Mouse (Mus musculus) kidney, postnatal 4 days (tissue): ENCODE data around the gene Itgb7.
A peak's percentile ranks its signal among the peaks of the same experiment; 100 is the strongest.

ENCODE experiments used
- DNase-seq, 2 experiments: peaks; one replicate each; pipeline ENCODE4 v3.0.0; 2021; ENCODE audit warnings: mixed read lengths in 2 of 2

The Itgb7 gene

GRCm38 (mm10) chr15:102231748-102232147, at the start of gene Itgb7:
Gene Itgb7, minus strand, starts transcription at chr15:102231944.
- DNase-seq: no peak

GRCm38 (mm10) chr15:102280623-102281022, 48.9 kb upstream of the Itgb7 start:
- DNase-seq: no peak

DNA sequence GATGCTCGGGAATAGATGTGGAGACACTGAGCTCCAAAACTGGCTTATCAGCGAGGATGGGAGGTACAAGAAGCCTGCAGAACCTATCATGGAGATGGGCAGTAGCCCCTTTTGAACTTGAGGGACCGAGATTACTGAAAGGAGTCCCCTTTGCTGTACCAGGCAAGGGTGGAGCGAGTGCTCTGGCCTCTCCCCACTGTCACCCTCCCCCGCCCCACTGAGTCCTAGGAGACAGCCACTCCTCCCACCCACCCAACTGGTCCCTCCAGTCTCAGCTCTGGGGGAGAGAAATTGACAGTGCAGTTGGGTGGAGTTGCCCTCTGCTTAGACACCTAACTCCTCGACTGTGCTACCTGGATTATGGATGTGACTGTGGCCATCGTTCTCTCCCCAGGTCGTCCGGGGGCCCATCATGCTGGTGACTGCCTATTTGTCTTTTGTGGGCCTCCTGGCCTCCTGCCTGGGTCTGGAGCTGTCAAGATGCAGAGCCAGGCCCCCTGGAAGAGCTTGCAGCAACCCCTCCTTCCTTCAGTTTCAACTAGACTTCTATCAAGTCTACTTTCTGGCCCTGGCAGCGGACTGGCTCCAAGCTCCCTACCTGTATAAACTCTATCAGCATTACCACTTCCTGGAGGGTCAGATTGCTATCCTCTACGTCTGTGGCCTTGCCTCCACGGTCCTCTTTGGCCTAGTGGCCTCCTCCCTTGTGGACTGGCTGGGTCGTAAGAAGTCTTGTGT, 48.2 kb upstream of the Itgb7 start:
- DNase-seq: peak in 1 of 2 experiments; percentile 11

- peak; percentile 93 to 96 for DNase-seq
Measured at GRCm38 (mm10) chr15:102279092-102279782, 47.5 kb upstream of the Itgb7 start, which contains the start of gene Mfsd5. Gene Mfsd5, plus strand, starts transcription at chr15:102279454.

DNA sequence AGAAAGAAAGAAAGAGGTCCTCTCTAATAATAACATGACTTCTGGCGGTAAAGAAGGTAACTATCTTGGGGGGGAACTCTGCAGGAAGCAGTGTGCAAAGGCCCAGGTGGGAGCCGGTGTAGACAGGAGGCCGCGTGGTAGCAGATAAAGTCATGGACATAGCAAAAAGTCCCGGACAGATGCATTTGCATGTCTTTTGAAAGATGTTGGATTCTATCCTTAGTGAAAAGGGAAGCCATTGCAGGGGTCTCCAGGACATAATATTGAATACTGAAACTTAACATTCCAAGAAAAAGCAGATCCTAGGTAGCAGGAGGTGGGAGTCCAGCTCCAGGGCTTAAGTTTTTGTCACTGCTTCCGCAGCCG, 47.0 kb upstream of the Itgb7 start:
- no peak for DNase-seq

DNA sequence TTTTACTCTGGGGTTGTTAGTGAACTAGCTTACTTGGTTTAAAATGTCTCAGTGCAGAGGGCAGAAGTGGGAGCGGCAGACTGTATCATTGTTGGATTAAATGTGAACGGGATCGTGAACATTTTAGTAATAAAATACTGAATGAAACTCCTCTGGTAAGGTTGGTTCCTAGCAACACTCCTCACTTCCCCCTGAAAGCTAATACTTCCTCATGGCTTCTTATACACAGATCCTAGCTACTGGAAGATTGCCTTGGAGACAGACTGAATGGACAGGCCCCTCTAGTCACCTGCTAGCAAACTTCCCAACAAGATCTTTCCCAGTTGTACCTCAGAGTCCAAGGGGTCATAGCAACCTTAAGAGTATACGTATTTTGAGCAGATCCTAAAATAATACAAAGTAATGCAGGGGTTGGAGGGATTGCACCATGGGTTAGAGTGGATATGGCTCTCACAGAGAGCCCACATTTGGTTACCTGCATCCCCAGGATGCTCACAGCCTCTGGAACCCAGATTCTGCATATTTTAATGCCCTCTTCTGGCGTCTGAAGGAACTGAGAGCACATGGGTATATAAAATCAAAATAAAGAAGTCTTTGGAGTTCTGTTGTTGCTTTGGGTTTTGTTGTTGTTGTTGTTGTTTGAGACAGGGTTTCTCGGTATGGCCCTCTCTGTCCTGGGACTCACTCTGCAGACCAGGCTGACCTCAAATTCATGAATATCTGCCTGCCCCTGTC, 42.4 kb upstream of the Itgb7 start:
- no peak for DNase-seq

DNA sequence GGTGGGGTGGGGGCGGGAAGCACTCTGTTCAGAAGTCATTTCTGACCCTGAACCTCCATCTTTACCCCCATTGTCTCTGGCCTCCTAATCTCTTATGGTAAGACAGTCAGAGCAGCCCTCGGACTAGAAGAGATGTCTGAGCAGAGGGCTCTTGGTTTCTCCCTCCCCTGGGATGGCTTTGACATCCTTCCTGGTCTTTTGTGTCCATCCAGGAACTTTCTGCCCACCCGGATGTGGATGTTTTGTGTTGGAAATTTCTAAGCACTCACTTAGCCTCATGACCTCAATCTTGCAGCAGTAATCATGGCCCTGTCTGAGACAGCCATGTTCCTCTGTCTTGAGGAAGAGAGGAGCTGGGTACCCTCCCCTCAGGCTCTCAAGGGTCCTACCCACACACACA, 39.7 kb upstream of the Itgb7 start:
- peak in 1 of 2 experiments; percentile 29 for DNase-seq

DNA sequence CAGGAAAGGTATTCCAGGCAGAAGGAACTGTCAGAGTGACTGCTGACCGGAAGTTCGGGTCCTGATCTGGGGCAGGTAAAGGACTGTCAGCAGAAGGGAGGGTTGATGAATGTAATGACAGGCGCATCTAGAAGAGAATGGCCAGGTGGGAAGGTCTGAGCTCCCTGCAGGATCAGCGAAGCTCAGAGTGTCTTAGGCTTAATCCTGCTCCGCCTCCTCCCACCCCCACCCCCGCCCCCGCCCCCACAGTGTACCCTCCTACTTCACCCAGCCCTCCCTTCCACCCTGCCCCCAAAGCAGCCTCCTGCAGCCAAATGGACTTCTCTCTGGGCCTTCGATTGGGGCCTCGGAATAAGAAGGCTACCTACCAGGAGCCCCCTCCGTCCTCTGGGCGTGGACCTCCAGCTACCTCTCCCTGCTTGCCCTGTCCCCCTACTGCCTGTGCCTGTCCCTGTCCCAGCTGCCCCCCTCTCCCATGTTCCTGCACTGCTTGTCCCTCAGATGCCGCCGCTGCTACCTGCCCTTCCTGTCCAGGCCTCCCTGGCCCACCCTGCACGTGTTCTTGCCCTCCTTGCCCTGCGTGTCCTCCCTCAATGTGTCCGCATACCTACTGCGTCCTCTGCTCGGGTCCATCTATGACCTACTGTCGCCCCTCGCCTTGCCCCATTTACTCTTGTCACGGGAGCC, 38.7 kb upstream of the Itgb7 start, which contains the start of gene Gm9918:
TSS of gene Gm9918 (plus strand) at position 290 of the 687 bp plus-strand sequence.
- peak in 1 of 2 experiments; percentile 32 for DNase-seq

DNA sequence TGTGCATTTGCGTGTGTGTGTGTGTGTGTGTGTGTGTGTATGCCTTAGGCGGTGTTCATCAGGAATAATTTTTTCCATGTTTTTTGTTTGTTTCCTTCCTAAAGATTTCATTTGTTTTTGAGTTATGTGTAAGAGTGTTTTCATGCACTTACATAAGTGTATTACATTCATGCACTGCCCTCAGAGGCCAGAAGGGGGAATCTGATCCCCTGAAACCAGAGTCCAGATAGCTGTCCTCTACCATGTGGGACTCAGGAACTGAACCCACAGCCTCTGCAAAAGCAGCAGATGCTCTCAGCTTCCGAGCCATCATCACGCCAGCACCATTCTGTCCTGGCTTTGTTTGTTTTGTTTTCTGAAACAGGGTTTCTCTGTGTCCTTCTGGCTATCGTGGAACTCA, 33.8 kb upstream of the Itgb7 start:
- DNase-seq: no peak

DNA sequence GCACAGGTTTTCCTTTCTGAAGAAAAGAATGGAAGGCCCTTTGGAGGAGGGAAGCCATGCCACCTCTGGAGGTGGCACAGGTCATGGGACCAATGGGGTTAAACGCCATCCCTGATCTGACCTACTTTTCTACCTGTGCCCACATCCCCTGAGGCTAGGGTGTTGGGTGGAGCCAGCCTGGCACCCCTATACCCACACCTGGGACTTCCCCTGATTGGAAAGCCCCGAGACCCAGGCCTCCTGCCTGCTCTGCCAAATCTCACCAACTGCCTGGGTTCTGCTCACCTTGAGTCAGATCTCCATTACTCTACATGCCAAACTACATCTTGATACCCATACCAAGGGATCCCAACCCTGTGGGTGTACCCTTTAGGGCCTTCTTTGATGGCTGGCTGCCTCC, 31.3 kb upstream of the Itgb7 start:
- no peak for DNase-seq

- DNase-seq: no peak
Measured at GRCm38 (mm10) chr15:102262582-102262981, 30.8 kb upstream of the Itgb7 start.

DNA sequence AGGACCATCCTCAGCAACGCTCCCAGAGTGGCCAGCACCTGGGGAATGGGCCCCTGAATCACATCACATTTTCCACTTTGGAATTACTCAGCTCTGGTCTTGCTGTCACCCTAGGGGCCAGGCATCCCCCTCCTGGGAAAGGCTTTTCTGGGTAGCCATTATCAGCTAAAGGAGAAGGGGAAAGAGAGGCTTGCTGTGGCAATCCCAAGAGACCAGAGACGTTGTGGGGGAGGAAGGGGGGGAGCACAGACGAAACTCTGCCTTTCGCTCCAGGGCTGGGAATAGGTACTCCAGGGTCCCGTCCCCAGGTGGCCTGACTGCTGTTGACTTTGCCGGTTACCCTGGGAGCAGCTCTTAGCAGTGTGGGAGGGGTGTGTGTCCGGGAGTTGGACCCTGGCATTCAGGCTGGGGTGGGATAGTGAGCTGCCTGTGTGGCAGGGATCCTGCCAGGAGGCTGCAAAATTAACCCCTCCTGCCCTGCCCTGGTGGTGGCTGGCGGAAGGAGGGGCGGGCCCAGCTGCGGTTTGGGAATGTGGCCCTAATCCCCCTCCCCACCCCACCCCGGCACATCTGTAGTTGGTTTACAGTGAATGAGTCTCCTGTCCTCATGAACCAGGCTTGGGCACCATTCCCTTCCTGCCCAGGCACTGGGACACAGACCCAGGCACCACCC, 27.0 kb upstream of the Itgb7 start:
- no peak for DNase-seq

DNA sequence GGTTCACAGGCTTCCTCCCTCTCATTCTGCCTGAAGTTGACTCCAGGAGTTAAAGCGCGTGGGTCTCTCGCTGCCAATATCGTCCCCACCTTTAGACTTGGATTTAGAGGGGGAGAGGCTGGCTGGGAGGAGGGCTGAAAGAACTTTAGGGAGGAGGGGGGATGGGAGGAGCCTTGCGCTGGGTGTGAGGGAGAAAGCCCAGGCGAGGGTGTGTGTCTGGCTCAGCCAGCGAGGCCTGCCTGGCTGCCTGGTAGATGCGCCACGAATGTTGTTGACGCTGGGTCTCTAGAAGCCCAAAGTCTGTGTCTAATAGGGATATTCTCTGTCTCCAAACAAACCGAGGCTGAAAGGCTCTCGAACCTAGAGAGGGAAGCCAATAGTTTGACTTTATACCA, 26.3 kb upstream of the Itgb7 start:
- peak; percentile 63 to 76 for DNase-seq

DNA sequence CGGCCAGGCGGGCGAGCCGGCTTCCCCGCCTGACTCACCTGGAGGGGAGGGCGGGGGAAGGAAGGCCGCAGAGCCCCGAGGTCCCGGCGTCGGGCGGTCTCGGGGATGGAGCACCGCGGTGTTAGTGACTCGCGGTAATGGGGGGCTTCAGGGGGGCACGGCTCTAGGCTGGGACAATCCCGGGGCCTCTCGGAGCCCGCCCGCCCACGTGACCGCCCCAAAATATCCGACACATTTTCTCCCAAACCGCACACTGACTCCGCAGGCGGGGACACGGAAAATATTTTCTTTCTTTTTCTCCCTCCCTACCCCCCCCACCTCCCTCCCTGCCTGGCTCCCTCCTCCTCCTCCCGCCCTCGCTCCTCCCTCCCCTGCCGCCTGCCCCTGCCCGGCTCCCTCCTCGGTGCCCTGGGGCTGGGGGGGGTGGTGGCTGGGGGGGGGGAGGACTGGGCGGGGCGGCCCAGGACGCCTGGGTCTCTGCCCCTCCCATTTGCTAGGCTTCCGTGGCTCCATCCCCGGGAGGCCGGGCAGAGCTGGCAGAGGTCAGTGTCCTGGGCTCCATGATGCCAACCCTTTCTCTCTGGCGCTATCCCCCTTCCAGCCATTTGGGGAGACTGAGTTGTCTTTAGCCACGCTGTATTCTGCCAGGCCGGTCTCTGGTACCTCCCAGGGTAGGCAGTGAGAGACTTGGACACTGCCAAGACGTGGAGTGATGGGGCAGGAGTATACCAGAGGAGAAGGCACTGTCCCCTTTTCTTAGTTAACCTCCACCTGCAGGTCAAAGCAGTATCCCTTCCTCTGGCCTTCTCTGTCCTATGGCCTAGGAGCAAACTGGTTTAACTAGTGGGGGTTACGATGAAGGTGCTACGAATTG, 25.7 kb upstream of the Itgb7 start, which contains the start of gene Rarg:
TSS of gene Rarg (minus strand) at position 316 of the 874 bp plus-strand sequence.
- DNase-seq: peak; percentile 64 to 73

GRCm38 (mm10) chr15:102256431-102257201, 24.9 kb upstream of the Itgb7 start:
- no peak for DNase-seq

DNA sequence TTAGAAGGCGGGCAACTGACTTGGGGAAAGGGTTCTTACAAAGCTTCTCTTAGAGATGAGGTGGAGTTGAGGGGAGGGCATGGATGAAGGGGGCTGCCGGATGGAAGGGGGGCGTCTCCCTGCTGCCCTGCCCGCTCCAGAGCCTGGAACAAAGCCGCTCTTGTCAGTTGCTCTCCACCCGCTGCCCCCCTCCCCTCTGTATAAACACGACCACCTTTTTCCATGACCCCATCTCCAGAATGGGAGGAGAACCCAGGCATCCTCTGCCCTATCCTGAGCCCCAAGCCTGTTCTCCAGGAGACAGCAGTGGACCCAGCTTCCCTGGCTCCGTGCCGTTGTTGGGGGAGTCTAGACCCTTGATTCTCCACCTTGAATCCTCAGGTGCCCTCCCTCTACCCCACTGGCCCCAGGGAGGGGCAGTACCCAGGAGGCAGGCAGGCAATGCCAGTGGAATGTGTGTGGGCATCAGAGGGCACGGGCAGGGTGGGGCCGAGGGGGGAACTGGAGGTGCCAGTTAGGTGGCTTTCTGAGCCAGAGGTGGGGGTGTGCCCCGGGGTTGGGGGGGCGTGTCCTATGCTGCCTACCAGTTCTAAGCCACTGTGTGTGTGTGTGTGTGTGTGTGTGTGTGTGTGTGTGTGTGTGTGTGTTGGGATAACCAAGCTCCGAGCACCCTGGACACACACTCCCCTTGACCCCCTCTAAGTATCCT, 24.0 kb upstream of the Itgb7 start:
- DNase-seq: peak; percentile 58 to 74

GRCm38 (mm10) chr15:102250521-102250920, 18.8 kb upstream of the Itgb7 start:
- DNase-seq: no peak

GRCm38 (mm10) chr15:102249967-102250366, 18.2 kb upstream of the Itgb7 start:
- no peak for DNase-seq

- DNase-seq: peak; percentile 70 to 79
Measured at GRCm38 (mm10) chr15:102249251-102249691, 17.5 kb upstream of the Itgb7 start.

DNA sequence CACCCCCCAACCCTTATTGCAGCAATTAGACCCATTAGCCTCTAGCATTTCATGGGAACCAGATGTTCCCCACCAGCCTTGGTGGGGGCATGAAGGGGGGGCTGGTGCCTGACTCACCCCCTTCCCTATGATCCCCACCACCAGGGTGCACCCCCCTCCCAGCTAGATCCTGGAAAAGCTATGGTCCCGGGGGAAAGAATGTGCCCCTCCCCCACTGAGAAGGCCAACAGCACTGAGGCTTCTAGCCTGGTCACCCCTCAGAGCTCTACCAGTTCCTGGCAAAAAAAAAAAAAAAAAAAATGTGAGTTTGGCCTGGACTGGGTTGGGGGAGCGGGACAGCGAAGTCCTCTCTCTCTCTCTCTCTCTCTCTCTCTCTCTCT, 17.1 kb upstream of the Itgb7 start:
- peak; percentile 49 to 73 for DNase-seq
